ENCODE assay signal across 16 mouse cellular contexts in the genomic region with DNA sequence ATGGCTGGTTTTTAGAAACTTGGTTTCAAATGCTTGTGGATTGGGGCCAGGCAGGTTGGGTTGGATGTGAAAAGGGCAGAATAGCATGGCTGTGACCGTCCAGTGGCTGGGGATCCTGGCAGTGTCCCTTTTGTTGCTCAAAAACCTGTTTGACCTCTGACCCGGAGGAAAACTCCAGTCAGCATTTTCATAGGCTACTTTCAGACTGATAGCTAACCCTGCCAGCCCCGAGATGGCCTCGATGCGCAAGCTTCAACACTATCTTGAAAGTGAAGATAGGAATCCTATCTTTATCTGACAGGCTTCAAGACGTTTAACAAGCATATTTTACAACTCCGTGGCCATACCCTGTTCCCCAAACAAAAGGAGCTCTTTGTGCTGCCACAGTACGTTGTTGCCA. TPM values are rescaled to one million over a fixed set of nuclear protein-coding genes. Genes with fewer than 3 reads are reported as not detected.
DNase-seq lines count a peak whose midpoint lies in the region; ATAC-seq and TF ChIP-seq lines count a peak whose summit lies in the region.
"Had no signal": no experiment of that assay in that cellular context is flagged by ENCODE, and none has a peak within 500 bp of the region (broad histone marks: within the 10 kb centered on the region; RNA-seq: fewer than 3 reads in every experiment).

No protein-coding gene starts in this region.

- H3K9ac ChIP-seq in heart, embryonic 13.5 days, result no peak overlapping the region
- H3K9ac ChIP-seq in midbrain, embryonic 14.5 days (replicated peaks; ENCODE audit: low read length), result no peak overlapping the region
- H3K9ac ChIP-seq in midbrain, embryonic 11.5 days (ENCODE audit: low read length), result no peak overlapping the region
- no peak overlapping the region for H3K9ac ChIP-seq in liver, embryonic 13.5 days
- H3K9ac ChIP-seq: embryonic facial prominence, embryonic 12.5 days; forebrain, embryonic 12.5 days; intestine, embryonic 15.5 days; liver, embryonic 14.5 days had no signal

- DNase-seq in heart, postnatal 14 days, result no peak
- no peak for DNase-seq in midbrain, embryonic 14.5 days
- DNase-seq in midbrain, embryonic 11.5 days (ENCODE audit: low spot score, missing footprints), result no peak
- no peak for DNase-seq in liver, embryonic 13.5 days
- no peak for DNase-seq in kidney, adult 2 months
- DNase-seq in left cerebral cortex, postnatal 4 days, result no peak
- DNase-seq: cerebellum, postnatal 25 days; right cerebral cortex, postnatal 25 days had no signal

- no peaks in the 10 kb centered on the region for H3K27me3 ChIP-seq in heart, embryonic 13.5 days (replicated peaks)
- no peaks in the 10 kb centered on the region for H3K27me3 ChIP-seq in midbrain, embryonic 14.5 days (ENCODE audit: control insufficient read depth, insufficient read depth, low read length)
- no peaks in the 10 kb centered on the region for H3K27me3 ChIP-seq in midbrain, embryonic 11.5 days (ENCODE audit: control insufficient read depth, insufficient read depth, low read length)
- H3K27me3 ChIP-seq in liver, embryonic 13.5 days, result 0 out of 2 replicates have a peak, but pooled peaks cover under 1% of the 10 kb centered on the region
- no peaks in the 10 kb centered on the region for H3K27me3 ChIP-seq in kidney, adult 2 months (replicated peaks; ENCODE audit: control insufficient read depth, insufficient read depth, low read length)
- H3K27me3 ChIP-seq: embryonic facial prominence, embryonic 12.5 days; forebrain, embryonic 12.5 days; intestine, embryonic 15.5 days; neural tube, embryonic 13.5 days had no signal

- no peak overlapping the region for H3K4me3 ChIP-seq in heart, embryonic 13.5 days
- no peak overlapping the region for H3K4me3 ChIP-seq in midbrain, embryonic 14.5 days (replicated peaks; ENCODE audit: low read depth, low read length)
- H3K4me3 ChIP-seq in midbrain, embryonic 11.5 days (ENCODE audit: low read depth, low read length), result no peak overlapping the region
- no peak overlapping the region for H3K4me3 ChIP-seq in liver, embryonic 13.5 days (replicated peaks)
- H3K4me3 ChIP-seq in kidney, adult 2 months (ENCODE audit: insufficient read depth, low read depth, low read length), result no peak overlapping the region
- H3K4me3 ChIP-seq: embryonic facial prominence, embryonic 12.5 days; intestine, embryonic 15.5 days had no signal

- no peak for TF ChIP-seq POLR2A in kidney, adult 2 months (IDR thresholded peaks at IDR 0.05; ENCODE audit: low read depth, low read length)

- no peaks in the 10 kb centered on the region for H3K9me3 ChIP-seq in heart, embryonic 13.5 days
- no peaks in the 10 kb centered on the region for H3K9me3 ChIP-seq in midbrain, embryonic 14.5 days (ENCODE audit: control insufficient read depth, low read length)
- no peaks in the 10 kb centered on the region for H3K9me3 ChIP-seq in midbrain, embryonic 11.5 days (ENCODE audit: control insufficient read depth, low read length)
- no peaks in the 10 kb centered on the region for H3K9me3 ChIP-seq in liver, embryonic 13.5 days (replicated peaks)
- H3K9me3 ChIP-seq: embryonic facial prominence, embryonic 12.5 days; forebrain, embryonic 12.5 days; intestine, embryonic 15.5 days; neural tube, embryonic 13.5 days had no signal

- TF ChIP-seq CTCF in kidney, adult 2 months (conservative IDR thresholded peaks at IDR 0.05; ENCODE audit: insufficient read depth, insufficient read length, low read depth, low read length), result no peak

- intact Hi-C loops in heart, postnatal 14 days (cut with DNase I), result no loop called here
- intact Hi-C loops in left cerebral cortex, postnatal 4 days (cut with DNase I), result no loop called here

- 0 out of 2 replicates have a peak overlapping the region, but pooled peaks have one; percentile 31 for H3K27ac ChIP-seq in heart, embryonic 13.5 days (replicated peaks)
- H3K27ac ChIP-seq in midbrain, embryonic 14.5 days (replicated peaks; ENCODE audit: low read depth, low read length), result 0 out of 2 replicates have a peak overlapping the region, but pooled peaks have one; percentile 42
- no peak overlapping the region for H3K27ac ChIP-seq in midbrain, embryonic 11.5 days (ENCODE audit: low read depth, low read length)
- peak overlapping the region; percentile 47; the same call in 1 of the 2 replicates for H3K27ac ChIP-seq in liver, embryonic 13.5 days
- H3K27ac ChIP-seq in kidney, adult 2 months (ENCODE audit: insufficient read depth, low read depth, low read length), result no peak overlapping the region
- H3K27ac ChIP-seq: embryonic facial prominence, embryonic 12.5 days; intestine, embryonic 15.5 days; liver, embryonic 14.5 days had no signal

- H3K4me1 ChIP-seq in heart, embryonic 13.5 days, result peaks cover 26% of the 10 kb centered on the region
- peaks cover 5% of the 10 kb centered on the region; the same call in 1 of the 2 replicates for H3K4me1 ChIP-seq in midbrain, embryonic 14.5 days (ENCODE audit: control insufficient read depth, insufficient read depth, low read length)
- peaks cover 6% of the 10 kb centered on the region for H3K4me1 ChIP-seq in midbrain, embryonic 11.5 days (ENCODE audit: control insufficient read depth, insufficient read depth, low read length)
- peaks cover 47% of the 10 kb centered on the region for H3K4me1 ChIP-seq in liver, embryonic 13.5 days (replicated peaks)
- H3K4me1 ChIP-seq in kidney, adult 2 months (ENCODE audit: control insufficient read depth, insufficient read depth, low read length), result 0 out of 2 replicates have a peak, but pooled peaks cover 3% of the 10 kb centered on the region
- H3K4me1 ChIP-seq: embryonic facial prominence, embryonic 12.5 days had no signal

- 54% methylated on average over 8 of the region's 8 CpGs for WGBS in heart, embryonic 13.5 days
- WGBS in midbrain, embryonic 14.5 days, result 66% methylated on average over 8 of the region's 8 CpGs
- 64% methylated on average over 8 of the region's 8 CpGs for WGBS in midbrain, embryonic 11.5 days
- 46% methylated on average over 8 of the region's 8 CpGs for WGBS in liver, embryonic 13.5 days (ENCODE audit: insufficient replicate concordance)
- 81% methylated on average over 8 of the region's 8 CpGs for WGBS in kidney, adult 2 months

- ATAC-seq in heart, embryonic 13.5 days (ENCODE audit: extremely low read depth, insufficient number of reproducible peaks, low FRiP score, low TSS enrichment), result no peak
- ATAC-seq in midbrain, embryonic 14.5 days (ENCODE audit: low FRiP score, low TSS enrichment), result no peak
- no peak for ATAC-seq in midbrain, embryonic 11.5 days (ENCODE audit: low FRiP score)
- no peak for ATAC-seq in liver, embryonic 13.5 days (ENCODE audit: low read depth)
- ATAC-seq: CD4-positive, CD25-positive, alpha-beta regulatory T cell, adult 4 months had no signal

- H3K4me2 ChIP-seq in heart, embryonic 13.5 days, result no peak overlapping the region
- H3K4me2 ChIP-seq in midbrain, embryonic 14.5 days (ENCODE audit: low read length), result no peak overlapping the region
- no peak overlapping the region for H3K4me2 ChIP-seq in midbrain, embryonic 11.5 days
- H3K4me2 ChIP-seq in liver, embryonic 13.5 days, result no peak overlapping the region

- peaks cover 58% of the 10 kb centered on the region for H3K36me3 ChIP-seq in heart, embryonic 13.5 days
- H3K36me3 ChIP-seq in midbrain, embryonic 14.5 days (ENCODE audit: control insufficient read depth, insufficient read depth, low read length), result peaks cover 45% of the 10 kb centered on the region
- H3K36me3 ChIP-seq in midbrain, embryonic 11.5 days (ENCODE audit: control insufficient read depth, insufficient read depth, low read length), result peaks cover 36% of the 10 kb centered on the region
- peaks cover 68% of the 10 kb centered on the region for H3K36me3 ChIP-seq in liver, embryonic 13.5 days
- no peaks in the 10 kb centered on the region; the same call in 1 of the 2 replicates for H3K36me3 ChIP-seq in kidney, adult 2 months (ENCODE audit: control insufficient read depth, insufficient read depth, low read length)

RNA-seq across cellular contexts. Expression of a gene that starts 28.8 kb away (rescaled TPM):
- 180 and 217 TPM in 2 replicates for polyA plus RNA-seq in heart, embryonic 13.5 days (2015; fragmentation: Nextera tagmentation; extraction: Ambion mirVana)
- total RNA-seq in heart, postnatal 14 days (2021), result 1 to 10 TPM; 6.2 to 8.5 TPM
- polyA plus RNA-seq in midbrain, embryonic 14.5 days (2014; fragmentation: Nextera tagmentation; extraction: Ambion mirVana), result 61.3 and 94.4 TPM in 2 replicates
- 152 and 158 TPM in 2 replicates for polyA plus RNA-seq in midbrain, embryonic 11.5 days (2014; fragmentation: Nextera tagmentation; extraction: Ambion mirVana)
- polyA plus RNA-seq in liver, embryonic 13.5 days (2015; fragmentation: Nextera tagmentation; extraction: Ambion mirVana), result 272 and 303 TPM in 2 replicates
- 78.4 and 89.6 TPM in 2 replicates for polyA plus RNA-seq in kidney, adult 2 months (2012; rRNA removed)
- 10 to 100 TPM; 33.5 to 34.1 TPM for total RNA-seq in left cerebral cortex, postnatal 4 days (2021)

RNA-seq across cellular contexts. Expression of a gene that starts 36.7 kb away (rescaled TPM):
- polyA plus RNA-seq in heart, embryonic 13.5 days (2015; fragmentation: Nextera tagmentation; extraction: Ambion mirVana), result 8.5 and 9.5 TPM in 2 replicates
- 10 to 100 TPM; 18.7 to 20.2 TPM for total RNA-seq in heart, postnatal 14 days (2021)
- polyA plus RNA-seq in midbrain, embryonic 14.5 days (2014; fragmentation: Nextera tagmentation; extraction: Ambion mirVana), result 4.8 and 7.1 TPM in 2 replicates
- 7.7 and 9.0 TPM in 2 replicates for polyA plus RNA-seq in midbrain, embryonic 11.5 days (2014; fragmentation: Nextera tagmentation; extraction: Ambion mirVana)
- polyA plus RNA-seq in liver, embryonic 13.5 days (2015; fragmentation: Nextera tagmentation; extraction: Ambion mirVana), result 2.8 and 2.9 TPM in 2 replicates
- polyA plus RNA-seq in kidney, adult 2 months (2012; rRNA removed), result 16.6 and 19.3 TPM in 2 replicates
- 1 to 10 TPM; 4.5 to 8.7 TPM for total RNA-seq in left cerebral cortex, postnatal 4 days (2021)

RNA-seq across cellular contexts. Expression of a gene that starts 52.5 kb away (rescaled TPM):
- polyA plus RNA-seq in heart, embryonic 13.5 days (2015; fragmentation: Nextera tagmentation; extraction: Ambion mirVana), result 11.5 and 16.0 TPM in 2 replicates
- total RNA-seq in heart, postnatal 14 days (2021), result under 1 TPM; 0.05 to 0.24 TPM
- 0.24 and 0.63 TPM in 2 replicates for polyA plus RNA-seq in midbrain, embryonic 14.5 days (2014; fragmentation: Nextera tagmentation; extraction: Ambion mirVana)
- polyA plus RNA-seq in midbrain, embryonic 11.5 days (2014; fragmentation: Nextera tagmentation; extraction: Ambion mirVana), result 7.7 and 9.3 TPM in 2 replicates
- 329 and 341 TPM in 2 replicates for polyA plus RNA-seq in liver, embryonic 13.5 days (2015; fragmentation: Nextera tagmentation; extraction: Ambion mirVana)
- 0.04 and 0.08 TPM in 2 replicates for polyA plus RNA-seq in kidney, adult 2 months (2012; rRNA removed)
- 1 to 10 TPM in 1 of 2 experiments, under 1 TPM in 1; 0.40 to 1.0 TPM for total RNA-seq in left cerebral cortex, postnatal 4 days (2021)
- total RNA-seq: gastrocnemius, adult 18-20 months had no signal
- polyA plus RNA-seq: CD4-positive, CD25-positive, alpha-beta regulatory T cell, adult 4 months had no signal

RNA-seq across cellular contexts. Expression of a gene that starts 57.8 kb away (rescaled TPM):
- polyA plus RNA-seq in heart, embryonic 13.5 days (2015; fragmentation: Nextera tagmentation; extraction: Ambion mirVana), result 124 and 135 TPM in 2 replicates
- 10 to 100 TPM; 22.1 to 24.5 TPM for total RNA-seq in heart, postnatal 14 days (2021)
- polyA plus RNA-seq in midbrain, embryonic 14.5 days (2014; fragmentation: Nextera tagmentation; extraction: Ambion mirVana), result 253 and 300 TPM in 2 replicates
- 173 and 179 TPM in 2 replicates for polyA plus RNA-seq in midbrain, embryonic 11.5 days (2014; fragmentation: Nextera tagmentation; extraction: Ambion mirVana)
- 121 and 130 TPM in 2 replicates for polyA plus RNA-seq in liver, embryonic 13.5 days (2015; fragmentation: Nextera tagmentation; extraction: Ambion mirVana)
- 29.2 and 35.4 TPM in 2 replicates for polyA plus RNA-seq in kidney, adult 2 months (2012; rRNA removed)
- 10 to 100 TPM; 72.9 to 79.6 TPM for total RNA-seq in left cerebral cortex, postnatal 4 days (2021)

Comparison
In these comparisons a context has a peak if more than half of its experiments do, and no peak if none do; other contexts are left out.
1. H3K27ac ChIP-seq: peak in heart, embryonic 13.5 days (single experiment), midbrain, embryonic 14.5 days (single experiment) and liver, embryonic 13.5 days (single experiment); none in midbrain, embryonic 11.5 days (single experiment) and kidney, adult 2 months (single experiment).
2. RNA of a gene that starts 52.5 kb away (polyA plus RNA-seq): 329 to 341 TPM in liver, embryonic 13.5 days; 11.5 to 16.0 TPM in heart, embryonic 13.5 days, 7.7 to 9.3 TPM in midbrain, embryonic 11.5 days, 0.24 to 0.63 TPM in midbrain, embryonic 14.5 days and 0.04 to 0.08 TPM in kidney, adult 2 months; every median in the first group is over 10 times any median in the second.